Mouse (Mus musculus) kidney, adult 2 months (tissue): Measurements from ENCODE around the gene Vps33b.

Source experiments
- CTCF ChIP-seq: fragments of 200-500 bp; conservative IDR thresholded peaks from 2 replicates; pipeline ENCODE4 v1.5.1; 2011; ENCODE audit warnings: low read depth, mild to moderate bottlenecking, control low read depth, low read length, moderate library complexity, mixed read lengths; ENCODE audit not compliant: insufficient read depth, insufficient read length
- POLR2A ChIP-seq: fragments of 200-500 bp; IDR thresholded peaks from one replicate; pipeline ENCODE4 v1.6.1; 2011; ENCODE audit warnings: low read depth, low read length, control low read depth

DNA sequence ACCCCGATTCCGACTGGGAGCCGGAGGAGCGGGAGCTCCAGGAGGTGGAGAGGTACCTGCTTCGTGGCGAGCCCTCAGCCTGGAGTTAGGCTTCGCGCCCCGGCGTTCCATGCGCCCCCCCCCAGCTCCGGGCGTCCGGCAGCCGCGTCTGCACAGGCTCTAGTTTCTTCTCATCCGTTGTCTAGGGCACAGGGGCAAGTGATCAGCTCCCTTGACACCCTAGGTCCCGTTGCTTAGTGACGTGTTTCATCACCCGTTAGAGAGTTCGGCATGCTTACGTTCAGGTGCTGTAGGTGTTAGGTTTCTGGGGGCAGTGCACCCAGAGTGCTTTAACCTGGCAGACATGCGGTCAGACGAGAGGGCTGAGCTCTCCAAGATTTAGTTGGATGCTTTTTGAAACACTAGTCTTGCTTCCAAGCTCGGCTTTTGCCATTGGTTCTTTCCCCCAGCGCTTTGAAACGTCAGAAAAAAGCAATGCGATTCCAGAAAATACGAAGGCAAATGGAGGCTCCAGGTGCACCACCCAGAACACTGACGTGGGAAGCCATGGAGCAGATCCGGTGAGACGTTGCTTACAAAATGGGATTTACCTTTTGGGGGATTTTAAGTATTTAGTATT is 8.0 kb upstream of the Vps33b start:
- TF ChIP-seq POLR2A (no peak), CTCF (no peak)
